Mouse (Mus musculus): Measurements from ENCODE around the gene Cfap221. TPM values are rescaled to one million over a fixed set of nuclear protein-coding genes. Genes with fewer than 3 reads are reported as not detected.

Cfap221 gene
- polyA plus RNA-seq, 1 experiment = not detected

DNA sequence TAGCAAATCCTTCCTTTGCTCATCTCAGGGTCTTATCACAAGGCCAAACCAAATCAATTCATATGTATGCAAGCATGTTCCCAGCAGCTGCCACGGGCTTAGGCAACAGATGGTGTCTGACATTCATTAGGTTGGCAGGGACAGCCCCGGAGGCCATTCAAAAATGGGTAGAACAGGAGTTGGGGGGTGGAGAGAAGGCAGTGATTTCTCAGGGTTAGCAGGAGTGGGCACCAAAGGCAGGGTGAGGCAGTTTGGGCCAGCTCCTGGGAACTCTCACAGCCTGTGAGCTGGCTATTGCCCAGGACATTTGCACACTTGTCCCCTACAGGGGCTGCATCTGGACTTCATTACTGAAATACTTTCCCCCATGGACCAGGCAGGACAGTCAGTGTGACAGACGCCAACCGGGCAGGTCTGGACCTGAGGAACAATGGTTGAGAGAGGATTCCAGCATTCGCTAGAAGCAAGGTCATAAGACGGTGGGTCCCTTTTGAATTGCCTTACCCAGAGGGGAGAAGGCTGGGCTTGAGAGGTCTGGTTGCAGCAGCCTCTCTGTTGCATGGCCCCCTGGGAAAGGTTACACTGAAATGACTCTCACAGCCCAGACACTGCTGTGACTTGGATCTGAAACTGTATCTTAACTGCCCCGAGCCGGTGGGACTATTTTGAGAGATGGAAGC is 94.3 kb downstream of the Cfap221 start:
- Histone ChIP-seq H3K27ac (ENCODE audit: control insufficient read depth, insufficient read depth, low read depth, low read length, poor library complexity) (no peak overlapping the region), H3K4me1 (ENCODE audit: control insufficient read depth, insufficient read depth, low read length) (no peaks in the 10 kb centered on the region), H3K4me3 (replicated peaks; ENCODE audit: control insufficient read depth, low read depth, low read length) (no peak overlapping the region)
- WGBS = 65% methylated on average over 8 of the region's 8 CpGs
- TF ChIP-seq POLR2A (IDR thresholded peaks at IDR 0.05; ENCODE audit: borderline replicate concordance, control insufficient read depth, low read depth, low read length) (no peak), CTCF (IDR thresholded peaks at IDR 0.05; ENCODE audit: control insufficient read depth, insufficient read depth, low read length) (no peak)

DNA sequence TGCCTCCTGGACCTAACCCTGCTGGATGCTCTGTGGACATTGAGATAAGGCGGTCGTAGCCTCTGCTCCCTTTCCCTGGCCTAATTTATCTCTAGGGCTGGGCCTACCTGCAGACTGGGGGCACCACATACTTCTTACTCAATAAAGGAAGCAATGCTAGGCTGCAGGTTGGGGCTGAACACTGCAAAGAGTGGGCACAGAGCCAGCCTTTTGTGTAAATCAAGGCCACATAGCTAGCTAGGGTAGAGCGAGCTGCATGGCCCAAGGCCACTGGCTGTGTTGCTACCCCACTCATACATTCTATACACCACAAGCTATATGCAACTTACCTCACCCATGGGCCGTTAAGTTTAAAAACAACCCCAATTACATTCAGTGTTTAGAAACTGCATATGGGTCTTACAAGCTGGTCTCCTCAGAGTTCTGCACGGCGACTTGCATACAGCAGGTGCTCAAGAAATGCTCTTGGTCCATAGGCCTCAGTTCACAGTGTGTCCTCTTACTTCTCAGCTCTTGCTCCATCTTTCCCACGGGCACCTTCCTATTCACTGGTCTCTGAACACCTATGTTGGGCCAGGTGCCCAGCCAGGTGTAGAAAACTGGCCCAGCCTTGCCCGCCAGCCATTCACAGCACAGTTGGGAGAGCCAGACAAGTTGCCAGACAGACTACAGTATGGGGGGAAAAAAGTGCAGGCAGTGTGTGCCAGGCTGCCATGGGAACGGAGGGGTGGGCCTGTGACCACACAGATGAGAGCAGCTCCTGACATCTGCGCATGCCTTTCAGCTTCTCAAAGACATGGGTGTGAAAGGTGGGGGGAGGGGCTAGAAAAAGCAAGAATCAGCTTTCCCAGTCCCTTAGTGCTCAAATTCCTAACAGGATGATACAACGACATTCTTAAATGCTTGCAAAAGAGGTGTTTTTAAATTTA is 97.6 kb downstream of the Cfap221 start:
- TF ChIP-seq CTCF (IDR thresholded peaks at IDR 0.05; ENCODE audit: control insufficient read depth, insufficient read depth, low read length) (no peak), POLR2A (IDR thresholded peaks at IDR 0.05; ENCODE audit: borderline replicate concordance, control insufficient read depth, low read depth, low read length) (no peak)
- H3K27ac ChIP-seq (ENCODE audit: control insufficient read depth, insufficient read depth, low read depth, low read length, poor library complexity) = no peak overlapping the region
- no peak overlapping the region for H3K4me3 ChIP-seq (replicated peaks; ENCODE audit: control insufficient read depth, low read depth, low read length)
- H3K4me1 ChIP-seq (ENCODE audit: control insufficient read depth, insufficient read depth, low read length) = no peaks in the 10 kb centered on the region
- 82% methylated on average over 11 of the region's 11 CpGs for WGBS

DNA sequence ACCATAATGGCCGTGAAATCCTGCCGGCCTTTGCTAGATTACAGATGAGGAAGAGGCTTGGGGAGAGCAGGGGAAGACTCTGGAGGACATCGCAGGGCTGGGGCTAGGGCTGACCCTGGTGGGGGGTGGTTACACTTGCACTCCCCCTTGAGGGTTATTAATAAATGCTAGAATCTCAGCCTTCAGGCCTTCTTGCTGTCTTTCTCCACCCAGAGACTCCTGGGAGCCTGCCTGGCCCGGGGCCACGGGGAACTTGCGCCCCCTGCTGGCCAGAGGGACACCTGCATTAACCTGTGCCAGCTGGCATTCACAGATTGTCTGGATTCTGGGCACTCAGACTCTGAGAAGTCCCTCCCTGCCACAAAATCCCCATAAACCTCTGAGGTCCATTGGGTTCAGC is 102.1 kb downstream of the Cfap221 start:
- H3K4me3 ChIP-seq (replicated peaks; ENCODE audit: control insufficient read depth, low read depth, low read length) = no peak overlapping the region
- TF ChIP-seq CTCF (IDR thresholded peaks at IDR 0.05; ENCODE audit: control insufficient read depth, insufficient read depth, low read length) (peak; percentile 83), POLR2A (IDR thresholded peaks at IDR 0.05; ENCODE audit: borderline replicate concordance, control insufficient read depth, low read depth, low read length) (no peak)
- no peaks in the 10 kb centered on the region for H3K4me1 ChIP-seq (ENCODE audit: control insufficient read depth, insufficient read depth, low read length)
- 43% methylated on average over 6 of the region's 6 CpGs for WGBS
- no peak overlapping the region for H3K27ac ChIP-seq (ENCODE audit: control insufficient read depth, insufficient read depth, low read depth, low read length, poor library complexity)

DNA sequence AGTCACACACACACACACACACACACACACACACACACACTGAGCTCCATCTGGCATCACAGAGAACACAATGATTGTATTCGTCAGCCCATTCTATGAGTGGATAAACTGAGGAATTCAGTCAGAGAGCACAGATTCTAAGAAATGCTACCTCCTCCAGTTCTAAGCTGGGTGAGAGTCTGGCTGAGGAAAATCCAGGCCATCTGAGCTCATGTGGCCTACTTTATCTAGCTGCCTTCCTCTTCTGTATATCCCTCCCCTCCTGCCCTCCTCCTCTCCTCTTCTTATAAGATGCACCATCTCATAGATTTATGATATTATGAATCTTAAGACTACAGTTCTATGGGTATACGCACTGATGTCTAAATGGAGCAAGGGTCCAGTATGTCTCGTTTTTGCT is 103.4 kb downstream of the Cfap221 start:
- 72% methylated on average over 3 of the region's 3 CpGs for WGBS

DNA sequence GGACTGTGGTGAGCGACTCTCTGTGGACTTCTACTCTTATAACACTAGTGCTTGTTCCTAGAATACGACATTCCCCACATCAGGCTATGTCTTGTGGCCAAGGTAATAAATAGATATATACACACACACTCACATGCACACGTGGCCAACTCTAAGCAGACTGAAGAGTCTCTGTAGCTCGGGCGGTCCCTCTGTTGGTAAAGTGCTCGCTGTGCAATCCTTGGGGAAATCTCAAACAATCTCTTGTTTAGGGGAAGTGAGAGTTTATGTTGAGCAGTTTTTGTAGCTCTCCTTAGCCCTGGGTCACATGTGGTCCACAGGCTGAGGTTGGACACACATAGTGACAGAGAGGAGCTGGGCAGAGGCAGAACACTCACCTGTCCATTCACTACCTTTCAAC is 104.1 kb downstream of the Cfap221 start:
- no peak overlapping the region for H3K27ac ChIP-seq (ENCODE audit: control insufficient read depth, insufficient read depth, low read depth, low read length, poor library complexity)
- no peak overlapping the region for H3K4me3 ChIP-seq (replicated peaks; ENCODE audit: control insufficient read depth, low read depth, low read length)
- no peaks in the 10 kb centered on the region for H3K4me1 ChIP-seq (ENCODE audit: control insufficient read depth, insufficient read depth, low read length)
- WGBS = 59% methylated on average over 6 of the region's 6 CpGs
- TF ChIP-seq CTCF (IDR thresholded peaks at IDR 0.05; ENCODE audit: control insufficient read depth, insufficient read depth, low read length) = no peak
- TF ChIP-seq POLR2A (IDR thresholded peaks at IDR 0.05; ENCODE audit: borderline replicate concordance, control insufficient read depth, low read depth, low read length) = no peak

More for the DNA sequence above, 103.4 kb downstream of the Cfap221 start:
- H3K27ac ChIP-seq (ENCODE audit: control insufficient read depth, insufficient read depth, low read depth, low read length, poor library complexity) = no peak overlapping the region
- H3K4me3 ChIP-seq (replicated peaks; ENCODE audit: control insufficient read depth, low read depth, low read length) = no peak overlapping the region
- TF ChIP-seq POLR2A (IDR thresholded peaks at IDR 0.05; ENCODE audit: borderline replicate concordance, control insufficient read depth, low read depth, low read length) (no peak), CTCF (IDR thresholded peaks at IDR 0.05; ENCODE audit: control insufficient read depth, insufficient read depth, low read length) (no peak)
- no peaks in the 10 kb centered on the region for H3K4me1 ChIP-seq (ENCODE audit: control insufficient read depth, insufficient read depth, low read length)

DNA sequence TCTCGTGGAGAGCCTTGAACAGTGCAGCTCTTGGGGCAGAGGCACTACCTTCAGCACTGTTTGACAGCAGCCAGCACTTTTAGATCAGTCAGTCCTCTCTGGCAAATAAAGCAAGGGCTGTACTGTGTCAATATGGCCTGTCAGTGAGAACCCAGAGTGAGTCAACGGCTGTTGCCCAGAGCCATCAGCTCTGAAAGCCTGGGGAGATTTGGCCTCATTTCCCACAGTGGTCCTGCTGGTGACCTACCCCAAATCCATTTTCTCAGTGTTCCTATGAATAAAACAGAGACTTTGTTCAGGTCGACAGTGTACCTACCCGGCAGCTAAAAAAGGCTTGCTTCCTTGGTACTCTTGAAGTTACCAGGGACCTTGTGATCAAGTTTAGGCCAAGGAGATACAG is 105.2 kb downstream of the Cfap221 start:
- Histone ChIP-seq H3K4me1 (ENCODE audit: control insufficient read depth, insufficient read depth, low read length) (no peaks in the 10 kb centered on the region), H3K27ac (ENCODE audit: control insufficient read depth, insufficient read depth, low read depth, low read length, poor library complexity) (no peak overlapping the region), H3K4me3 (replicated peaks; ENCODE audit: control insufficient read depth, low read depth, low read length) (no peak overlapping the region)
- 71% methylated on average over 4 of the region's 4 CpGs for WGBS
- TF ChIP-seq CTCF (IDR thresholded peaks at IDR 0.05; ENCODE audit: control insufficient read depth, insufficient read depth, low read length) = no peak
- TF ChIP-seq POLR2A (IDR thresholded peaks at IDR 0.05; ENCODE audit: borderline replicate concordance, control insufficient read depth, low read depth, low read length) = no peak

DNA sequence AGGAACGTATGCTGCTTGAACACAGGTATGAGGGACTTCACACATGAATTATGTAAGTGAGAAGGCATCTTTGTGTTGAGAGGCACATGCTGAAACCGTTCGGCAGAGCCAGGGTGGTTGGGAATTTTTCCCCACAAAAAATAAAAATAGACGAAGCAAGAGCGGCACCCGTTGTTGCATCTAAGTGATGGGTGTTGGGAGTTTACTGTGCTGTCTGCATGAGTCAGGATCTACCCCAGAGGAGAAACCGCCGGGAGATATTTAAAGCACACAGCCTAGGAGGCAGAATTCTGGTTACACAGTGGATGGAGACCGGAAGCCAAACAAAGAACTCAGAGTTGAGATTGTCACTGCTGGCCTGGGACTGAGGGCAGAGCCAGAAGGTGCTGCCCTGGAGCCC is 105.9 kb downstream of the Cfap221 start:
- Histone ChIP-seq H3K27ac (ENCODE audit: control insufficient read depth, insufficient read depth, low read depth, low read length, poor library complexity) (no peak overlapping the region), H3K4me1 (ENCODE audit: control insufficient read depth, insufficient read depth, low read length) (no peaks in the 10 kb centered on the region), H3K4me3 (replicated peaks; ENCODE audit: control insufficient read depth, low read depth, low read length) (no peak overlapping the region)
- WGBS = 75% methylated on average over 9 of the region's 9 CpGs
- TF ChIP-seq POLR2A (IDR thresholded peaks at IDR 0.05; ENCODE audit: borderline replicate concordance, control insufficient read depth, low read depth, low read length) = no peak
- no peak for TF ChIP-seq CTCF (IDR thresholded peaks at IDR 0.05; ENCODE audit: control insufficient read depth, insufficient read depth, low read length)

DNA sequence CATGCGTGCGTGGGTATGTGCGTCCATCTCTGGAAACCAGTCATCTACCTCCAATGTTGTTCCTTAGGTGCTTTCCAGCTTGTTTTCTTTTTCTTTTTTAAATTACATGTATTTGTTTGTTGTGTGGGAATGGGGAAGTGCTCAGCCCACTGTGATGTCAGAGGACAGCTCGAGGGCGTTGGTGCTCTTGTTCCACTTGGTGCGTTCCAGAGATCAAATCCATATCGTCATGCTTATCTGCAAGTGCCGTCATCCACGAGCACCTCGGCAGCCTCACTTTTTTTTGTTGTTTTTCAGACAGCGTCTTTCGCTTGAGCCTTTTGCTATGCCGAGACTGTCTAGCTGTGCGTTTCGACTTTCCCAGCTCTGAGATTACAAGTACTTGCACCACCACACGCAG is 107.7 kb downstream of the Cfap221 start:
- 83% methylated on average over 16 of the region's 16 CpGs for WGBS
- Histone ChIP-seq H3K4me3 (replicated peaks; ENCODE audit: control insufficient read depth, low read depth, low read length) (no peak overlapping the region), H3K27ac (ENCODE audit: control insufficient read depth, insufficient read depth, low read depth, low read length, poor library complexity) (no peak overlapping the region), H3K4me1 (ENCODE audit: control insufficient read depth, insufficient read depth, low read length) (no peaks in the 10 kb centered on the region)
- TF ChIP-seq POLR2A (IDR thresholded peaks at IDR 0.05; ENCODE audit: borderline replicate concordance, control insufficient read depth, low read depth, low read length) (no peak), CTCF (IDR thresholded peaks at IDR 0.05; ENCODE audit: control insufficient read depth, insufficient read depth, low read length) (no peak)

All from bone marrow, adult 2 months (tissue).